Mouse (Mus musculus): ENCODE results near the gene Nip7.
"Not testable (repeated sequence)": the region's sequence is repeated elsewhere in the genome, so short reads cannot be mapped to it uniquely, and the experiment has no call there.

Gene Nip7

DNA sequence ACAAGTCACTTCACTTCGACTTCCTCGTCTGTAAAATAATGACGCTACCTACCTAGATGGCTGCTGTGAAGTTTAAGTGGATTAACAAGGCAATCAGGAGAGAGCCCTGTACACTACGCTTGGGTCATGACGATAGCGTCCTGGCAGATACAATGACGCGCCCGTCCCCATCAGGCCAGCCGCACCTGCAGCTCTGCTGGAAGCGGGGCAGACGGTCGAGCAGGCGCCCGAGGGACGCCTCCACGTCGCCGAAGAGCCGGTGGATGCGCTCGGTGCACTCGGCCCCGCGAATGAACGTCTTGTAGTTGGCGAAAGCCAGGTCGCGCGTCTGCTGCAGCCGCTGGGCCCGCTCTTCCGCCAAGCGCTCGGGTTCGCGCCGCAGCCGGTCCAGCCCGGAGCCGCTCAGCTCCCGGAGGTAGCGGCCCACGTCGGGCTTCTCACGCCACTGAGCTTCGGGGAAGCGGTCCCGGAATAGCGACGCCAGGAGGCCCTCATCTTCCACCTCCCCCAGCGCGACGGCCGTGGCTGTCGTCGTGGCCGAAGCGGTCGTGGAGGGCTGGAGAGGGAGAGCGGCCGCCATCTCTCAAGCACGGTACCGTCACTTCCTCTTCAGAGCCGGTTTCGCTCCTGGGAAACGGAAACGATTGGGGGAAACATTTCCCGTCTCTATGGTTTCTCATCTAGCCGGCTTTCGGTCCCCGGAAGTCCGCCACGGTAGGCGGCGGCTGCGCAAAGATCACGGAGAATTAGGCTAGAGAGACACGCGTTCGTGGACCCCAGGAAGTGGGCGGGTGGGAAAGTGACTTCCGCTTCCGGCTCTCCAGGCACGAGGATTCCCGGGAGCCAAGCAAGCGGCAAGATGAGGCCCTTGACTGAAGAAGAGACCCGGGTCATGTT lies at the start of gene Nip7, which contains the start of gene Cog8:
Gene Nip7 (plus strand): TSS at position 802 of the 897 bp plus-strand sequence.
Gene Cog8 (minus strand): TSS at position 614 of the 897 bp plus-strand sequence.
- in situ Hi-C loops (cut with MboI; ENCODE audit: unreplicated experiment in 2 of 2) = no loop called here

DNA sequence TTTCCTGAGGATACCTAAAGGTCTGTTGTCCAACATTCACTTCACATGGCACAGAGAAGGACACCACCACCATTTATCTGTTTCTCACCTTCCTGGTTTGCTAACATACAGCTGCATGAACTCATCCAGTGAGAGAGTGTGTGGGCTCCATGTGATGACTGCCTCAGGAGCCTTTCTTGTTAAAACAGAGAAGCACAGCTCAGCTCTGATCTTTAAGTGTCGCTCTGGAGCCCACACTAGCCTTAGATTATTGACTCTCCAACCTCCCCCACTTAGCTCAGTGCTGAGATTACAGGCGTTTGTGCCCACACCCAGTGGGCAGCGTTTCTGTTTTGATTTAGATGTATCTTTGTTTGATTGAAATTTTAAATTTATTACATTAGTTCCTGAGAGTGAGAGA lies 48.9 kb upstream of the Nip7 start:
- in situ Hi-C loops (cut with MboI; ENCODE audit: unreplicated experiment in 2 of 2) = loop anchor here in 1 of 2 experiments (10.0 to 25.0 kb wide), 3 partner anchors 123 to 595 kb away; partner anchors contain the start of gene Zfp90

- in situ Hi-C loops (cut with MboI; ENCODE audit: unreplicated experiment in 2 of 2) = loop anchor here in 1 of 2 experiments (25.0 kb wide), 1 partner anchor 600 kb away; the partner anchor contains the start of gene Zfp90
Measured at GRCm38 (mm10) chr8:107012666-107013065, 44.0 kb upstream of the Nip7 start.

DNA sequence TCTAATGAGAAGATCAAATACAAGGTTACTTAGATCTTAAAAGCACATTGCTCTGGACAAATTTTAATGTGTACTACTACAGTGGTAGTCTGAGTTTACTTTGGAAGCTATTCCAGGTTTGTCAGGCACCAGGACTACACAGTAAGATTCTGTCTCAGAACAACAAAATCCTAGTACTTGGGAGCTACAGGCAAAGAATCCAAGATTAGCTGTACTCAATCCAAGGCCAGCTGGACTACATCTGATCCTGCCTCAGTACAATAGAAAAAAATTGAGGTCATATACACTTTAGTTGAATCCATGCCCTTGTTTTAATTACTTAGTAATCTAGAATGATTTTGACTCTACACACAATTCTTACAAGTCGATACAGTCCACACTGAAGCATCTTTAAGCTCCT lies 41.8 kb upstream of the Nip7 start:
- in situ Hi-C loops (cut with MboI; ENCODE audit: unreplicated experiment in 2 of 2) = loop anchor here in 1 of 2 experiments (25.0 kb wide), 1 partner anchor 603 kb away; the partner anchor contains the start of gene Zfp90

GRCm38 (mm10) chr8:107023479-107023878 lies 33.2 kb upstream of the Nip7 start:
- in situ Hi-C loops (cut with MboI; ENCODE audit: unreplicated experiment in 2 of 2) = loop anchor here in 1 of 2 experiments (25.0 kb wide), 1 partner anchor 611 kb away; the partner anchor contains the start of gene Zfp90

GRCm38 (mm10) chr8:107029310-107029709 lies 27.4 kb upstream of the Nip7 start:
- in situ Hi-C loops (cut with MboI; ENCODE audit: unreplicated experiment in 2 of 2) = no loop called here

- in situ Hi-C loops (cut with MboI; ENCODE audit: unreplicated experiment in 2 of 2) = no loop called here
Measured at GRCm38 (mm10) chr8:107030058-107030457, 26.6 kb upstream of the Nip7 start.

GRCm38 (mm10) chr8:107030650-107031576 lies 25.8 kb upstream of the Nip7 start, which contains the start of gene Vps4a:
TSS of gene Vps4a (plus strand) at chr8:107031222.
- in situ Hi-C loops (cut with MboI; ENCODE audit: unreplicated experiment in 2 of 2) = no loop called here

- in situ Hi-C loops (cut with MboI; ENCODE audit: unreplicated experiment in 2 of 2) = no loop called here
Measured at GRCm38 (mm10) chr8:107031577-107032090, 25.0 kb upstream of the Nip7 start.

- in situ Hi-C loops (cut with MboI; ENCODE audit: unreplicated experiment in 2 of 2) = not testable (repeated sequence)
Measured at GRCm38 (mm10) chr8:107033609-107034008, 23.1 kb upstream of the Nip7 start.

DNA sequence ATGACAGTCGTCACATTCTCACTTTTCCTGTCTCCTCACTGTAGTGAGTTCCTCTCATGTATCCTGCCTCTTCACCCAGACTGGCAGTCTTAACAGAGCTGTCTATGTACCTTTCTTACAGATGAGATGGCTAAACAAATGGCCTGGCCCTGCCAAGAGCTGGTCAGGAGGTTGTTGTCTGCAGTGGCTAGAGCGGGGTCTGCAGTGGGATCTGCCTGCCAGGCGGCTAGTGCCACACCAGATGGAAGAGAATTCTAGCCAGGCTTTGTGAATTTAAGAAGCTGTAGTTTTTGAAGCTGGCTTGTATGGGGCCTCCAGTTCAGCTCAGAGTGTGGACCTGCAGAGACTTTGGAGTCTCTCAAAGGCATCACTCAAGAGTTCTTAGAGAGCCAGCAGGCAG lies 21.0 kb upstream of the Nip7 start:
- in situ Hi-C loops (cut with MboI; ENCODE audit: unreplicated experiment in 2 of 2) = no loop called here

GRCm38 (mm10) chr8:107036626-107037025 lies 20.1 kb upstream of the Nip7 start:
- in situ Hi-C loops (cut with MboI; ENCODE audit: unreplicated experiment in 2 of 2) = no loop called here

GRCm38 (mm10) chr8:107040632-107041031 lies 16.0 kb upstream of the Nip7 start:
- in situ Hi-C loops (cut with MboI; ENCODE audit: unreplicated experiment in 2 of 2) = no loop called here

GRCm38 (mm10) chr8:107045478-107045877 lies 11.2 kb upstream of the Nip7 start:
- in situ Hi-C loops (cut with MboI; ENCODE audit: unreplicated experiment in 2 of 2) = no loop called here

- in situ Hi-C loops (cut with MboI; ENCODE audit: unreplicated experiment in 2 of 2) = no loop called here
Measured at GRCm38 (mm10) chr8:107046976-107047375, 9.7 kb upstream of the Nip7 start.

GRCm38 (mm10) chr8:107048061-107048941 lies 8.4 kb upstream of the Nip7 start, which contains the start of gene Pdf:
TSS of gene Pdf (minus strand) at chr8:107048614.
- in situ Hi-C loops (cut with MboI; ENCODE audit: unreplicated experiment in 2 of 2) = no loop called here

DNA sequence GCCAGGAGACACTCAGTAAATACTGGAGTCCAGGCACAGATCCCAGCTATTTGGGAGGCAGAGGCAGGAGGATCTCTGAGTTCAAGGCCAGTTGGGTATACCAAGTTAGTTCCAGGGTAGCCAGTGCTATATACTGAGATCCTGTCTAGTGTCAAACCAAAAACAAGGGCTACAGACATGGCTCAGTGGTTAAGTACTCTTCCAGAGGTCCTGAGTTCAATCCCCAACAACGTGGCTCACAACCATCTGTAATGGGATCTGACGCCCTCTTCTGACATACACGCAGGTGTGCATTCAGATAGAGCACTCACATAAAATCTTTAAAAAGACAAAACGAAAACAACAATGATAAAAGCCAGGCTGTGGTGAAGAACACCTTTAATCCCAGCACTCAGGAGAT lies 7.2 kb upstream of the Nip7 start:
- in situ Hi-C loops (cut with MboI; ENCODE audit: unreplicated experiment in 2 of 2) = no loop called here

DNA sequence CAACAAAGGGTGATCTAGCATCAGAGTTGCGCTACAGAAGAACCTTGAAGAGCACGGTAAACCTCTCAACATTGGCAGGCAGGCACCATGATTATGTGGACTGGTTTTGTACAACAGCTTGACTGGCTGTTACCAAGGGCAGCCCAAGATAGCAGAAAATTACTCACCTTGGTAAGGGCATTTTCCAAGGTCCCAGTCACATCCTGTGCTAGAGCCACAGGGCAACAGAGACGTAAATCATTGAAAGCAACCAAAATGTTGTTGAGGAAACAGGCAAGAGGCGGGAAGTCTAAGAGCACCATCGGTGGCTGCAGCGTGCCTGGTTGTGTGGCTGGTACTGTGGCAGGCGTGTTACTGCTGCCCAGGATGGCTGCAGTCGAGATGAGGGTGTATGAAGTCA lies 4.6 kb upstream of the Nip7 start:
- in situ Hi-C loops (cut with MboI; ENCODE audit: unreplicated experiment in 2 of 2) = no loop called here

- in situ Hi-C loops (cut with MboI; ENCODE audit: unreplicated experiment in 2 of 2) = no loop called here
Measured at GRCm38 (mm10) chr8:107056973-107057369, 294 bp downstream of the Nip7 start.
